Mouse (Mus musculus) forebrain, embryonic 16.5 days (tissue): ENCODE data around the gene Gid8. TPM values are rescaled to one million over a fixed set of nuclear protein-coding genes. Genes with fewer than 3 reads are reported as not detected.
A peak's percentile ranks its signal among the peaks of the same experiment; 100 is the strongest.

Source experiments
- ATAC-seq: fragments of 200-750 bp; cut with Nextera tagmentation; 2 replicates; pipeline ENCODE4 v1.8.0; 2017; ENCODE audit warnings: mild to moderate bottlenecking, moderate library complexity
- H3K27ac ChIP-seq: fragments of 300-500 bp; sonication (generic); 2 replicates; pipeline ENCODE4 v1.5.1; 2014; ENCODE audit warnings: low read length, control low read depth
- H3K27me3 ChIP-seq: fragments of 300-500 bp; sonication (generic); replicated peaks from 2 replicates; pipeline ENCODE4 v1.6.1; 2014; ENCODE audit warnings: low read length; ENCODE audit not compliant: control insufficient read depth, insufficient read depth
- H3K36me3 ChIP-seq: fragments of 300-500 bp; sonication (generic); 2 replicates; pipeline ENCODE4 v1.6.1; 2014; ENCODE audit not compliant: control insufficient read depth, insufficient read depth
- H3K4me1 ChIP-seq: fragments of 300-500 bp; sonication (generic); replicated peaks from 2 replicates; pipeline ENCODE4 v1.6.1; 2014; ENCODE audit warnings: low read length; ENCODE audit not compliant: control insufficient read depth, insufficient read depth
- H3K4me2 ChIP-seq: fragments of 300-500 bp; sonication (generic); 2 replicates; pipeline ENCODE4 v1.6.1; 2014; ENCODE audit warnings: mild to moderate bottlenecking, low read length, control low read depth
- H3K4me3 ChIP-seq: fragments of 300-500 bp; sonication (generic); replicated peaks from 2 replicates; pipeline ENCODE4 v1.5.1; 2014; ENCODE audit warnings: mild to moderate bottlenecking, low read length, control low read depth
- H3K9ac ChIP-seq: fragments of 300-500 bp; sonication (generic); replicated peaks from 2 replicates; pipeline ENCODE4 v1.6.1; 2014; ENCODE audit warnings: low read depth, low read length, control low read depth
- H3K9me3 ChIP-seq: fragments of 300-500 bp; sonication (generic); 2 replicates; pipeline ENCODE4 v1.6.1; 2016; ENCODE audit warnings: low read length; ENCODE audit not compliant: control insufficient read depth
- WGBS: fragments of 180-500 bp; shearing (Covaris S2); extraction: QIAGEN DNeasy Blood & Tissue Kit; methylation state at CpG from one replicate; pipeline ENCODE4 v1.1.7; 2014; 5-methylcytosine and 5-hydroxymethylcytosine counted together
- polyA plus RNA-seq: library from polyadenylated mRNA; unstranded; fragments of >200 nt; fragmentation: Nextera tagmentation; extraction: Ambion mirVana; gene quantifications from 2 replicates; pipeline ENCODE4 v1.2.1, GENCODE M21; 2015

Gene Gid8
- polyA plus RNA-seq = 57.2 and 58.3 TPM in 2 replicates

- peak within 1 kb of the TSS; percentile 77 for H3K27ac ChIP-seq
- H3K9ac ChIP-seq = peak within 1 kb of the TSS; percentile 97
- H3K4me2 ChIP-seq = peak within 1 kb of the TSS; percentile 97
- under 1% methylated on average over 43 of the region's 43 CpGs for WGBS
- peaks cover 26% of the 10 kb centered on the region for H3K4me1 ChIP-seq
- H3K27me3 ChIP-seq = no peaks in the 10 kb centered on the region
- ATAC-seq = peak; percentile 96
- H3K4me3 ChIP-seq = peak within 1 kb of the TSS; percentile 98
- H3K36me3 ChIP-seq = peaks cover 11% of the 10 kb centered on the region
- no peaks in the 10 kb centered on the region for H3K9me3 ChIP-seq
These were observed at the start of gene Gid8, which contains the start of gene Dido1 for GRCm38 (mm10) chr2:180709923-180710272. Gene Gid8 (plus strand): TSS chr2:180710117. Gene Dido1 (minus strand): TSS chr2:180709999.

- no peaks in the 10 kb centered on the region for H3K9me3 ChIP-seq
- ATAC-seq = no peak
- peaks cover 16% of the 10 kb centered on the region for H3K36me3 ChIP-seq
- 0 out of 2 replicates have a peak, but pooled peaks cover 3% of the 10 kb centered on the region for H3K4me1 ChIP-seq
- H3K9ac ChIP-seq = no peak overlapping the region
- no peaks in the 10 kb centered on the region for H3K27me3 ChIP-seq
- 94% methylated on average over 5 of the region's 5 CpGs for WGBS
- no peak overlapping the region for H3K27ac ChIP-seq
- H3K4me3 ChIP-seq = no peak overlapping the region
- H3K4me2 ChIP-seq = no peak overlapping the region
These were observed 49.4 kb upstream of the Gid8 start for GRCm38 (mm10) chr2:180660521-180660920.

GRCm38 (mm10) chr2:180662008-180662407 lies 47.9 kb upstream of the Gid8 start:
- Histone ChIP-seq H3K9ac (no peak overlapping the region), H3K4me2 (no peak overlapping the region), H3K4me3 (no peak overlapping the region), H3K27ac (no peak overlapping the region), H3K36me3 (peaks cover 18% of the 10 kb centered on the region), H3K27me3 (no peaks in the 10 kb centered on the region), H3K4me1 (0 out of 2 replicates have a peak, but pooled peaks cover 3% of the 10 kb centered on the region), H3K9me3 (no peaks in the 10 kb centered on the region)
- ATAC-seq = no peak
- 88% methylated on average over 4 of the region's 4 CpGs for WGBS

GRCm38 (mm10) chr2:180676706-180677105 lies 33.2 kb upstream of the Gid8 start:
- Histone ChIP-seq H3K9ac (no peak overlapping the region), H3K27ac (no peak overlapping the region), H3K4me3 (no peak overlapping the region), H3K9me3 (no peaks in the 10 kb centered on the region), H3K4me1 (no peaks in the 10 kb centered on the region; the same call in 1 of the 2 replicates), H3K27me3 (no peaks in the 10 kb centered on the region), H3K4me2 (no peak overlapping the region), H3K36me3 (peaks cover 13% of the 10 kb centered on the region)
- ATAC-seq = no peak
- 93% methylated on average over 2 of the region's 2 CpGs for WGBS

DNA sequence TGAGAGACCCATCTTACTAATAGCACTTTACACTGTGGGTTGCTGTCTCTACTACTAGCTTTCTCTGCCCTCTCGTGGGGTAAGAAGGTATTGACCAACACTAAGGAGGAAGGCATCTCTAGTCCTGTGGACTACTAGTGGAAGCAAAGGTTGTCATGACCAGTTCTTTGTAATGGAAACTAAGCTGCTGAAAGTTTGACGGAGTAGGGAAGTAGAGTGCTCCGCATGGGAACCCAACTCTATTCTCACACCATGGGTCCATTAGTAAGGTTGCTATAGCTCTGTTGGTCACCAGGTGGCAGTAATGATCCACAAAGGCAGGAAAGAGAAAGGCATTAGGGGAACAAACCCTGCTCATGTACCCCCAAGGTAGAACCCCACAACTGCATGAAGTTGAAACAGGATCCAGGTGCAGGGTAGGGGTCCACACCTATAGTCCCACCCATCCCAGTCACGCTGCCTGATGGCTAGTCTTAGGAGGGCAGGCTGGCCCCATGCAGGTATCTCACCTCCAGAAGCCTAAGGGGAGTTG lies 31.2 kb upstream of the Gid8 start:
- H3K27ac ChIP-seq = no peak overlapping the region
- H3K36me3 ChIP-seq = peaks cover 19% of the 10 kb centered on the region
- no peaks in the 10 kb centered on the region for H3K27me3 ChIP-seq
- ATAC-seq = peak; percentile 78
- H3K4me1 ChIP-seq = no peaks in the 10 kb centered on the region; the same call in 1 of the 2 replicates
- no peak overlapping the region for H3K4me3 ChIP-seq
- H3K4me2 ChIP-seq = no peak overlapping the region
- WGBS = 30% methylated on average over 4 of the region's 4 CpGs
- no peaks in the 10 kb centered on the region for H3K9me3 ChIP-seq
- no peak overlapping the region for H3K9ac ChIP-seq

DNA sequence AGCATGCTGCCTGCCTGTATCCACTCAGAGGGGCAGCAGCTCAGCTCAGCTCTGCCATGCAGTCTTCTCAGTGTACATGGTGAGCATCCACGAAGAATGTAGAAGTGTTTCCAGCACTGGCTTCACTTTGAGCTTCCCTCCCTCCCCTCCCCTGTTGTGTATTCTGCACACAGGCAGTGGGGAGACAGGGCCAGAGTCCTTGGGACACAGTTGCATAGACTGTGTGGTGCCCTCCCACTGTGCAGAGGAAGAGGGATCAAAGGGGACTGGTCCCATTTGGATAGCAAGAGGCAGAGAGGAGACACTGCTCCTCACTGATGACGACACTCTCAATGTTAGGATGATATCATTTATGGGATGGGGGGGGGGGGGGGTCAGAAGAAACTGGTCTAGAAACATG lies 28.7 kb upstream of the Gid8 start:
- Histone ChIP-seq H3K36me3 (peaks cover 34% of the 10 kb centered on the region), H3K27ac (no peak overlapping the region), H3K27me3 (no peaks in the 10 kb centered on the region), H3K9me3 (no peaks in the 10 kb centered on the region), H3K4me2 (no peak overlapping the region), H3K4me1 (no peaks in the 10 kb centered on the region; the same call in 1 of the 2 replicates), H3K9ac (no peak overlapping the region), H3K4me3 (no peak overlapping the region)
- WGBS = 79% methylated on average over 2 of the region's 2 CpGs
- no peak for ATAC-seq

DNA sequence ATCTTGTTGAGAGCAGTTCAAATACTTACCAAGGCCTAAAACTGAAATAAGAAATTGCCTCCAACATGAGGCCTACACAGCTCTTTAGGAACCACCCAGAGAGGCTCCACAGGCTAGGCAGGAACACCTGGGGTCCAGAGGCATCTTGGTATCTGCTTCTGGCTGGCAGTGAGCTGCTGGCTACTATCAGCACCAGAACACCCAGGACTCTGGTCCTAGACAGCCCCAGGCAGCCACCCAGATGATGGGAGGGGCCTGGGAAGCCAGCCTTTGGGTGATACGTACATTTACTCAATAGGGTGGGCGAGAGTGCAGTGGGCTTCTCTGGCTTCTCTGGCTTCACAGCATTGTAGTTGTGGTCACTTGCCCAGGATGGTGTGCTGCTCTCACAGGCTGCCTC lies 26.4 kb upstream of the Gid8 start:
- no peaks in the 10 kb centered on the region; the same call in 1 of the 2 replicates for H3K4me1 ChIP-seq
- WGBS = 90% methylated on average over 2 of the region's 2 CpGs

GRCm38 (mm10) chr2:180684031-180684430 lies 25.9 kb upstream of the Gid8 start:
- Histone ChIP-seq H3K9me3 (no peaks in the 10 kb centered on the region), H3K36me3 (peaks cover 58% of the 10 kb centered on the region), H3K4me1 (no peaks in the 10 kb centered on the region), H3K27me3 (no peaks in the 10 kb centered on the region), H3K4me2 (no peak overlapping the region), H3K4me3 (no peak overlapping the region), H3K9ac (no peak overlapping the region), H3K27ac (no peak overlapping the region)
- ATAC-seq = no peak
- WGBS = 90% methylated on average over 4 of the region's 4 CpGs

More for the DNA sequence above, 26.4 kb upstream of the Gid8 start:
- Histone ChIP-seq H3K36me3 (peaks cover 53% of the 10 kb centered on the region), H3K27me3 (no peaks in the 10 kb centered on the region), H3K9ac (no peak overlapping the region), H3K4me3 (no peak overlapping the region), H3K4me2 (no peak overlapping the region), H3K9me3 (no peaks in the 10 kb centered on the region), H3K27ac (no peak overlapping the region)
- ATAC-seq = no peak

DNA sequence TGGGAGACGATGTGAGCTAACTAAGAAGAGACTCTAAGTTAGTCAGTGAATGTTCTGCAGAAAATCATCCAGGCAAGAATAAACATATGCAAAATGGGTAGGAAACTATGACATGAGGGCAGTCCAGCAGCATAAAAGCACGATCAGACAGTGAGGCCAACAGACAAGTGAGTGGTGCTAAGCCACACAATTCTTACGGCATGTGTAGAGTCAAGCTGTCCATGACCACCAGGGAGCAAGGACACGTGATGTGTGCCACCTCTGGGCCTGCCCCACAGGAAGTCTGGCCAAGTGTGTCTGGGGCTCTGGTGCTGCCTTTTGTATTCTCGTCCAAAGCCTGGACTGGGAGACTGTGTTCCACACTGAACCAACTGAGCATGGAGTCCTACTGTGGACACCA lies 20.1 kb upstream of the Gid8 start:
- no peak for ATAC-seq
- Histone ChIP-seq H3K27me3 (no peaks in the 10 kb centered on the region), H3K9me3 (no peaks in the 10 kb centered on the region), H3K4me2 (no peak overlapping the region), H3K27ac (no peak overlapping the region), H3K4me1 (peaks cover 9% of the 10 kb centered on the region), H3K9ac (no peak overlapping the region), H3K36me3 (peaks cover 38% of the 10 kb centered on the region), H3K4me3 (no peak overlapping the region)
- 85% methylated on average over 5 of the region's 5 CpGs for WGBS

DNA sequence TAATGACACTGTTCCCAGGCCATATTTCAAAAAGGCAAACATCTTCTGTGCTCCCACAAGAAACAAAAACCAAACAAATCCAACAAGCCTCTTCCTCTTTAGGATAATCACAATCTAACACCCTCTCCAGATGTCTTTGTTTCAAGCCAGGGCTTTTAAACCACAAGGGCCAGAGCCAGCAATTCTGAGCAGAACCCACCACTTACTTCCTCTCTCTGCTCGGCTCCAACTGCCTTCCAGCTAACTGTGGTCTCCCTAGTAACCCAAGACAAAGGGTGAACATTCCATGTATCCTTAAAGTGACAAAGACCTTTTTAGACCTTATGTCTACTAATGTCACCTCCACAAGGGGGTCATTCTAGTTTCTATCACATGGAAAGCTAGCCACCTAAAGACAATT lies 17.3 kb upstream of the Gid8 start:
- H3K9me3 ChIP-seq = no peaks in the 10 kb centered on the region
- H3K27me3 ChIP-seq = no peaks in the 10 kb centered on the region
- WGBS = 0% methylated on average over 1 of the region's 1 CpGs
- H3K36me3 ChIP-seq = peaks cover 20% of the 10 kb centered on the region
- H3K27ac ChIP-seq = peak overlapping the region; percentile 8; the same call in 1 of the 2 replicates
- no peak overlapping the region for H3K4me3 ChIP-seq
- H3K4me1 ChIP-seq = peaks cover 12% of the 10 kb centered on the region
- ATAC-seq = peak; percentile 40; the same call in 1 of the 2 replicates
- no peak overlapping the region for H3K4me2 ChIP-seq
- H3K9ac ChIP-seq = no peak overlapping the region
